10 mouse cellular contexts compared by ENCODE assay signal in the genomic region with DNA sequence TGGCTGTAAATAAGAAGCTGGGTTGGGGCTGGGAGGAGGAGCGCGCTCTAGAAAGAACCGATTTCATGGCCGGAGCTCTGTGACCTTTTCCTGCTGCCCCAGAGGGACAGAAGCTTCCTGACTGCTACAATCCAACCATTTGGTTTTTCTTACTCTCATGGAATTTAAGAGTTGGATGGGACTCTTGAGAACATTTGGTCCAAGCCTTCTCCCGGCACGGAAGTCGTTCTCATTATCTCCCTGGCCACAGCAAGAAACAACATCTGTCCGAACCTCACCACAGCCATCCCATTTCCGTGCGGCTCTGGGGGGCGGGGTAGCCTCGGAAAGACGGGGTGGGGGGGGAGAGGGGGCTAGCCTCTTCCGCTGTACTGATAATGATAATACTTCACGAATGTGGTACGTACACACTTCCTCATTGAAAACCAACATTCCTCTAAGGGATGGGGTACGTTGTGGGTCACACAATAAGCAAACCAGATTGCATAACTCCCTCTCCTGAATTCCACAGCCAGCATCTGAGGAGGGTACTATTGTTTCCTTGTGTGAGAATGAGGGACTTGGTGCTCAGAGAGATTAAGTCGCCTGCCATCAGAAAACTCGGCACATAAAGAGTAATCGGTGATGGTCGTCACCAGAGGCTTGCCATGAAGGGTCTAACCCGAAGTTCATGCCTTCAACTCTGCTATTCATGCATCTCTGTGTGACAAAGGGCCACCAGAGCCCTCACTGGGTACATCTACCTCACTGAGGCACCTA. TPM values are rescaled to one million over a fixed set of nuclear protein-coding genes. Genes with fewer than 3 reads are reported as not detected.
DNase-seq lines count a peak whose midpoint lies in the region; ATAC-seq and TF ChIP-seq lines count a peak whose summit lies in the region.
"Had no signal": no experiment of that assay in that cellular context is flagged by ENCODE, and none has a peak within 500 bp of the region (broad histone marks: within the 10 kb centered on the region; RNA-seq: fewer than 3 reads in every experiment).

No protein-coding gene starts in this region.

- no peak overlapping the region for H3K4me3 ChIP-seq in intestine, postnatal 0 days (ENCODE audit: low read depth, low read length)

- DNase-seq in kidney, adult 9 months: peak; percentile 40
- no peak for DNase-seq in kidney, adult 8-10 months
- DNase-seq in kidney, postnatal 14 days: peak; percentile 57
- no peak for DNase-seq in cerebellum, adult 9-10 months
- DNase-seq in layer of hippocampus, adult 9-11 months: no peak
- DNase-seq: left cerebral cortex, postnatal 4 days had no signal

- 86% methylated on average over 22 of the region's 22 CpGs for WGBS in intestine, postnatal 0 days

- TF ChIP-seq CTCF in intestine, postnatal 0 days (IDR thresholded peaks at IDR 0.05; ENCODE audit: low read depth): no peak

- H3K4me1 ChIP-seq in intestine, postnatal 0 days (replicated peaks; ENCODE audit: control insufficient read depth, insufficient read depth, low read length): no peaks in the 10 kb centered on the region

- H3K9me3 ChIP-seq in intestine, postnatal 0 days (ENCODE audit: control insufficient read depth): no peaks in the 10 kb centered on the region

- H3K27ac ChIP-seq in intestine, postnatal 0 days (ENCODE audit: low read depth, low read length): no peak overlapping the region

- ATAC-seq in granulocyte monocyte progenitor cell, adult 5-6 weeks (replicated peaks; ENCODE audit: poor library complexity, severe bottlenecking): peak; percentile 75
- peak; percentile 58 for ATAC-seq in megakaryocyte progenitor cell, adult 5-6 weeks (replicated peaks; ENCODE audit: poor library complexity)
- no peak for ATAC-seq in intestine, postnatal 0 days

- no peaks in the 10 kb centered on the region for H3K27me3 ChIP-seq in intestine, postnatal 0 days (replicated peaks; ENCODE audit: control insufficient read depth, insufficient read depth, low read length)

- no peaks in the 10 kb centered on the region for H3K36me3 ChIP-seq in intestine, postnatal 0 days (ENCODE audit: control insufficient read depth, insufficient read depth)

- no peak overlapping the region for H3K4me2 ChIP-seq in intestine, postnatal 0 days (replicated peaks; ENCODE audit: low read depth)

- no peak overlapping the region for H3K9ac ChIP-seq in intestine, postnatal 0 days (ENCODE audit: low read depth, low read length)

RNA-seq across cellular contexts. Expression of a gene that starts 46.2 kb away (rescaled TPM):
- not detected in 2 replicates for total RNA-seq in granulocyte monocyte progenitor cell, adult 5-6 weeks (2014; fragmentation: Nextera tagmentation)
- not detected in 2 replicates for total RNA-seq in granulocyte monocyte progenitor cell, adult 5-6 weeks (2017)
- not detected in 2 replicates for total RNA-seq in megakaryocyte progenitor cell, adult 5-6 weeks (2015)
- total RNA-seq in megakaryocyte progenitor cell, adult 5-6 weeks (2017): not detected in 2 replicates
- not detected in 2 replicates for polyA plus RNA-seq in intestine, postnatal 0 days (2015; fragmentation: Nextera tagmentation; extraction: Ambion mirVana)
- total RNA-seq: gastrocnemius, postnatal 36 days; left cerebral cortex, postnatal 4 days had no signal

Comparison
In these comparisons a context has a peak if more than half of its experiments do, and no peak if none do; other contexts are left out.
1. DNase-seq: peak in kidney, adult 9 months (single experiment) and kidney, postnatal 14 days (single experiment); none in kidney, adult 8-10 months (0 of 2), cerebellum, adult 9-10 months (single experiment) and layer of hippocampus, adult 9-11 months (single experiment).